Mouse (Mus musculus) embryonic fibroblast, embryonic 13.5 days (primary cell): ENCODE data around the gene Ptgir.

Experiments
- CTCF ChIP-seq: IDR thresholded peaks from 2 replicates; pipeline ENCODE4 v1.5.1; 2011; ENCODE audit warnings: mild to moderate bottlenecking, control low read depth, low read length, moderate library complexity, borderline replicate concordance; ENCODE audit not compliant: insufficient read depth
- POLR2A ChIP-seq: IDR thresholded peaks from 2 replicates; pipeline ENCODE4 v1.6.1; 2011; ENCODE audit warnings: low read depth, mild to moderate bottlenecking, control low read depth, low read length, moderate library complexity

- TF ChIP-seq POLR2A, result peak; percentile 91
- TF ChIP-seq CTCF, result peak; percentile 95
Observed at GRCm38 (mm10) chr7:16891641-16892351, 14.5 kb upstream of the Ptgir start, which contains the start of gene Gng8.
